Mouse (Mus musculus): ENCODE data around the gene Gm13119. TPM values are rescaled to one million over a fixed set of nuclear protein-coding genes. Genes with fewer than 3 reads are reported as not detected.
"Not testable (repeated sequence)": the region's sequence is repeated elsewhere in the genome, so short reads cannot be mapped to it uniquely, and the experiment has no call there.

Gene Gm13119
- not detected in 2 replicates for total RNA-seq (2014; fragmentation: Nextera tagmentation)
- not detected in 2 replicates for total RNA-seq (2017)

DNA sequence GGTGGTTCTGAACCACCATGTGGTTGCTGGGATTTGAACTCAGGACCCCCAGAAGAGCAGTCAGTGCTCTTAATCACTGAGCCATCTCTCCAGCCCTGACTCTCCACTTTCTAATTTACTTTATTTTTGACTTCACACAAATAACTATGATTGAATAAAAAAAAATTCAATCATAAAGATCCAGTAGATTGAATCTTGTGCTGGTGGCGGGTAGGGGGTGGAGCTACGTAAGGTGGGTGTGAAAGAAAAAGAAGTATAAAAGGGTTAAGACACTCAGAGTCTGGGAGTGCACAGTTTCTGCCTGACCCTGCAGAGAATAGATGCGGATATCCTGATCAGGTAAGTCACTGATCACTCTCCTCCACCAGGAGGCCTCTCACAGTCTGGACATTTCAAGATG, at the start of gene Gm13119:
Gene Gm13119, plus strand, starts transcription at position 301 of the 400 bp plus-strand sequence.
- not testable (repeated sequence) for ATAC-seq (replicated peaks; ENCODE audit: low FRiP score, low TSS enrichment, poor library complexity, severe bottlenecking)

DNA sequence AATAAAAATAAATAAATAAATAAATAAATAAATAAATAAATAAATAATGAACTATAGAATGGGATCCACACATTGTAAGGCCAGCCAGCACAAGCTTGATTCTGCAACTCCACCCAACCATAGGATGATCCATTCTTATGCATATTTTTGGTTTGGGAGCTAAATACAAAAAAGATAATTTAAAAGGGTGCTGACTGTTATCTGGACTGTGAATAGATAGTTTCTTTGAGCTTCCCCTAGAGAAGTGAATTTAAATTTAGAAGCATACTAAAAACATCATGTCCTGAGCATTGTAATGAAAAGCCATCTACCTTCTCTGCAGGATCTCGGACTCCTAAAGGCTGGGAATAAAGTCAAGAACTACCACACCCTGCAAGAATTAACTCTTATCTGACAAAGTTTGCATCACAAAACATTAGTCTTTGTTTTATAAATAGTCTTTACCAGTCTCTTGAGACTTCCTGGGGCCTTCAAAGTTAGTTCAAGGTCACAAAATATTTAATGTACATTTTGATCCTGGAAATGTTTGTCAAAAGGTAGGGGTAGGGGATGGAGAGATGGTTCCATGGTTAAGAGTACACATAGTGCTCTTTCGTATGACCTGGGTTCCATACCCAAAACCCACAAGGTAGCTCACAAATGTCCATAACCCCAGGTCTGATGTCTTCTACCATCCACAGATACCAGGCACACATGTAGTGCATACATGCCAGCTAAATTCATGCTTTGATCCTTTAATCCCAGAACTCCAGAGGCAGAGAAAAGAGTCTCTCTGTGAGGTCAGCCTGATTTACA, 44.9 kb upstream of the Gm13119 start:
- not testable (repeated sequence) for ATAC-seq (replicated peaks; ENCODE audit: low FRiP score, low TSS enrichment, poor library complexity, severe bottlenecking)

DNA sequence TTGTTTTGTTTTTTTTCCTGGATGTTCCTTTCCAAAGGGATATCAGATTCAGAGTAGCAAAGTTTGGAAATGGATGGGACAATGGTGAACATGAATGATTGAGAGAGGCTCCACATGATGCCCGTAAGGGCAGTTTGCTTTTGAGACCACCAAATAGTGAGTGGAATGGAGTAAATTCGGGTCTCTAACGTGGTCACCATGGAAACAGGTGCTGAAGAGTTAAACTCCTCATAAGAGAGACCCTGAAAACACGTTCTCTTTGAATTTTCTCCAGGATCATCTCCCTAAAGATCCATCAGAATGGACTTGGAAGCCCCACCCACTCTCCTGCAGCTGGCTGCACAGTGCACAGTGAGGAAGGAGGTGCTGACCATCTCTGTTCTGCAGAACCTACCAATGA, 27.8 kb upstream of the Gm13119 start, which contains the start of gene Gm13128:
Gene Gm13128, plus strand, starts transcription at position 301 of the 400 bp plus-strand sequence.
- ATAC-seq (replicated peaks; ENCODE audit: low FRiP score, low TSS enrichment, poor library complexity, severe bottlenecking) = not testable (repeated sequence)

DNA sequence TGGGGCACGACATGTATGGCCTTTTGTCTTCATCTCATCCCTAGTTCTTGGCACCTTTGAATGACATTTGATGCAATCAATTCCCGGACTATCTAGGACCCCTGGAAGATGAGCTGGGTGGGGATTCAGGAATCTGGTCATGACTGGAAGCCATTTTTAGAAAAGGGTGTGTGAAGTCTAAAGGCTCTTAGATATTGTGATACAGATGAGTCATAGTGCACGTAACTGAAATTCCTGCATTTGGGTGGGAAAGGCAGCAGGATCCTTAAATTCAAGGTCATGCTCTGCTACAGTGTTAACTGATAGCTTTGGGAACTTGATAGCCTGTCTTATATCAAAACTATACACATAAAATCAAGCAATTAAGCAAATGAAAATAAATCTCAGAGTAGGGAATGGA, 21.9 kb upstream of the Gm13119 start:
- not testable (repeated sequence) for ATAC-seq (replicated peaks; ENCODE audit: low FRiP score, low TSS enrichment, poor library complexity, severe bottlenecking)

DNA sequence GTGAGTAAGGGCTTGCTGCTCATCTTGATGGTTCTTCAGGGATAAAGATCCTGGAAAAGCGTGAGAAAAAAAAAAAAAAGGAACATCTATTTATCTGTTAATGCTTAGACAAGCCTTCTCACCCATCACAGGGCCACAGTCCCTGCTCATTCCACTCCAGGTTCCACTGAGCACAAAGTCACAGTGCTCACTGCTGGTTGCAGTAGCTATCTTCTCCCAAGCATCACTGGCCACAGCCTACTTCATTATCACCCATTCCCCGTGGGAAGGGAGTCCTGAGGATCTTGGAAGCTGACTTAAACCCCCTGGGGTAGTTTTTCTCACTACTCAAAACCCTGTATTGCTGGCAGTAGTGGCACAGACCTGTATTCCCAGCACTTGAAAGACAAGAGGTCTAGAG, 20.2 kb downstream of the Gm13119 start, which contains the start of gene Pramef20:
Gene Pramef20, minus strand, starts transcription at position 23 of the 400 bp plus-strand sequence.
- no peak for ATAC-seq (replicated peaks; ENCODE audit: low FRiP score, low TSS enrichment, poor library complexity, severe bottlenecking)

DNA sequence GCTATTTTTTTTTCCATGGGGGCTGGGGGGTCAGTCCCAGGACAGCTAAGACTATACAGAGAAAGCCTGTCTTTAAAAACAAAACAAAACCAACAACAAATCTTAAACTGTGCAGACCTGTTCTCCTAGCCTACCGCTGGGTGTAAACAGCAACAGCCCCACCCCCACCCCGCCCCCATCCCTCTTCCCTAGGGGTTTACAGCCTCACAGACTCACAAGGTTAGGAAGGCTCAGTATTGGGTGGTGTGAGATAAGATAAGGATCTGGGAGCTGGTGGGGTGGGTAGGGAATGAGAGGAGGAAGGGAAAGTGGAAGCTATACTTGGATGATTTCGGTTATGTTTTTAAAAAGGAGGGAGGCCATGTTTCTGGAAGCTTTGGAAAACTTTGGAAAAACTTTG, 38.6 kb downstream of the Gm13119 start:
- ATAC-seq (replicated peaks; ENCODE audit: low FRiP score, low TSS enrichment, poor library complexity, severe bottlenecking) = no peak

DNA sequence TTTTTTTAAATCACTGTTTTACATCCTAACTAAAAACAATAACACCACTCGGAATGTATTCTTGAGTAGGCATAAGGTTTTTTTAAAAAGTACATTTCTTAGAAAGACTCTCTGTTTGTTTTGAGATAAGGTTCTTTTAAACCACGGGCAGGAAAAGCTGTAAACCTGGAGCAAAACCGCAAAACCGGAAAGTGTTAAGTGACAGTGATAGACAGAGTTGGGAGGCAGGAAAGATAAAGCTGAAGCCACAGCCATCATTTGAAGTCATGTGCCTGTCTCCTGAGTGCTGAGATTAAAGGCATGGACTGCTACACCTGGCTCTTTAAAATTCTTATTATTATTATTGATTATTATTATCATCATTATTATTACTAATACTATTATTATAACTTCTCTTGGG, 45.0 kb downstream of the Gm13119 start:
- no peak for ATAC-seq (replicated peaks; ENCODE audit: low FRiP score, low TSS enrichment, poor library complexity, severe bottlenecking)

DNA sequence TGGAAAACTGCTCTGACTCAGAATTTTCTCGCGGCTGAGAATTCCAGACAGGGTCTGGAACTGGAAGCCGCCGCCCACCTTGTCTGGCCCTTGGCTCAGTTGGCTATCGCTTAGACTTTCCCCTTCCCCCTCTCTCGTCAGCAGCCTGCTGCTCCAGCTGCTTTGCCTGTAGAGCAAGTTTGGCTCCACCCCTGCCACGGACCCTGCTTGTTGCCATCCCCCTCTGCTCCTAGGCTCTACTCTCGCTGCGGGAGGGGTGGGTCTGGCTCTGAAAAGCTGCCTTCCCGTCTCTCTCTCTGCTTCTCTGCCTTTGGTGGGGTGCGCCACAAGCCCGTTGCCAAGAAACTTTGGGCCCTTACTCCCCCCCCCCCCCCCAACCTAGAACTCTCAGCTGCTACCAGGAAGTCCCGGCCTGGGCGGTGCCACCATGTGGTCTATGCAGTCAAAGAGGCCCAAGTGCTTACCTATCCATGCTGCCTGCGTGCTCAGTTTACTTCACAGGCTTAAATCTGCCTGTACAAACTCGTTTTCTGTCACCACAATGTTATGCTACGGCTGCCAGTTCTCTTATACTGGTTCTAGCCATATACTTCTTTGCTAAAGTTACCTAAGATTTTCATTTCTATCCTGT, 46.8 kb downstream of the Gm13119 start:
- ATAC-seq (replicated peaks; ENCODE audit: low FRiP score, low TSS enrichment, poor library complexity, severe bottlenecking) = no peak

DNA sequence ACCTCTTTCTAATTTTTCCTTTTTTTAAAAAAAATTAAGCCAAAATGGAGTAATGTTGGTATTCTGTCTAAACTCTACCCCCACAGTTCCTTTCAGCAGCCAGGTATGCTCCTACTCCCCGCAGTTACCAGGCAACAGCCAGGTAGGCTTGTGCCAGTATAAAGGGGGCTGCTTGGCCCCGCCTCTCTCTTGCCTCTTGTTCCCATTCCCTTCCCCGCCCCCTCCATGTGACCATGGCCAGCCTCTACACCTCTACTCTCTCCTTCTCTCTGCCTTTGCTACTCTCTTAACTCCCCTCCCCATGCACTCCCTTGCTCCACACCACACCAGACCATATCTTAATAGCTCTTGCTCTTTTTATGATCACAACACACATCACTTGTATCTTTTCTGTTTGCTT, 48.5 kb downstream of the Gm13119 start:
- no peak for ATAC-seq (replicated peaks; ENCODE audit: low FRiP score, low TSS enrichment, poor library complexity, severe bottlenecking)

DNA sequence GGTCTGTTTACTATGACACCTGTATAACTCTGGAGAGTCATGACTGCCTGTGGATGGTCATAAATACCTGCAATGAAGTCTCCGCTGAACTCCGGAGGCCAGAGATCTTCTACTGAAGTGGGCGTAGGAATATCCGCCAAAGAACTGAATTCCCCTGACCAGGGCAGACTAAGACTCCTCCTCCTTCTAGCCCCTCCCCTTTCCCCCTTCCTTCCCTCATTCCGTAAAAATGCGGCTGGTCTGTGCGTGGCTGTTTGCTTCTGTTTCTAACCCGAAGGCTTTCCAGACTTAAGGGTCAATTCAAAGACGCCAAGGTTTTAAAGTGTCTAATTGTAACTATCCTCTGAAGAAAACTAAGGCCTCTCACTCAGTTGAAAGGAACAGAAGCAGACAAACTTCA, 50.5 kb downstream of the Gm13119 start, which contains the start of gene Pramef12:
Gene Pramef12, minus strand, starts transcription at position 175 of the 400 bp plus-strand sequence.
- no peak for ATAC-seq (replicated peaks; ENCODE audit: low FRiP score, low TSS enrichment, poor library complexity, severe bottlenecking)

Other genes starting within 250 kb of the Gm13119 start
- gene Oog3, start 195.3 kb upstream of the Gm13119 start, total RNA-seq (2014; fragmentation: Nextera tagmentation) = not detected in 2 replicates
- not detected in 2 replicates for gene Oog3, start 195.3 kb upstream of the Gm13119 start, total RNA-seq (2017)
- gene Oog2, start 167.2 kb upstream of the Gm13119 start, total RNA-seq (2014; fragmentation: Nextera tagmentation) = not detected in 2 replicates
- gene Oog2, start 167.2 kb upstream of the Gm13119 start, total RNA-seq (2017) = not detected in 2 replicates
- not detected in 2 replicates for gene C87977, start 144.6 kb upstream of the Gm13119 start, total RNA-seq (2014; fragmentation: Nextera tagmentation)
- gene C87977, start 144.6 kb upstream of the Gm13119 start, total RNA-seq (2017) = not detected in 2 replicates
- not detected in 2 replicates for gene Pramel5, start 77.5 kb upstream of the Gm13119 start, total RNA-seq (2014; fragmentation: Nextera tagmentation)
- gene Pramel5, start 77.5 kb upstream of the Gm13119 start, total RNA-seq (2017) = not detected in 2 replicates
- not detected in 2 replicates for gene Gm13128, start 27.7 kb upstream of the Gm13119 start, total RNA-seq (2014; fragmentation: Nextera tagmentation)
- gene Gm13128, start 27.7 kb upstream of the Gm13119 start, total RNA-seq (2017) = not detected in 2 replicates
- not detected in 2 replicates for gene Pramef20, start 20.0 kb downstream of the Gm13119 start, total RNA-seq (2014; fragmentation: Nextera tagmentation)
- gene Pramef20, start 20.0 kb downstream of the Gm13119 start, total RNA-seq (2017) = not detected in 2 replicates
- gene Pramef12, start 50.5 kb downstream of the Gm13119 start, total RNA-seq (2014; fragmentation: Nextera tagmentation) = not detected in 2 replicates
- not detected in 2 replicates for gene Pramef12, start 50.5 kb downstream of the Gm13119 start, total RNA-seq (2017)
- not detected in 2 replicates for gene 1700012P22Rik, start 80.8 kb downstream of the Gm13119 start, total RNA-seq (2014; fragmentation: Nextera tagmentation)
- not detected in 2 replicates for gene 1700012P22Rik, start 80.8 kb downstream of the Gm13119 start, total RNA-seq (2017)
- gene Gm9944, start 95.4 kb downstream of the Gm13119 start, total RNA-seq (2014; fragmentation: Nextera tagmentation) = not detected in 2 replicates
- not detected in 2 replicates for gene Gm9944, start 95.4 kb downstream of the Gm13119 start, total RNA-seq (2017)
- gene Aadacl3, start 105.8 kb downstream of the Gm13119 start, total RNA-seq (2014; fragmentation: Nextera tagmentation) = not detected in 2 replicates
- not detected in 2 replicates for gene Aadacl3, start 105.8 kb downstream of the Gm13119 start, total RNA-seq (2017)
- not detected in 2 replicates for gene 9430007A20Rik, start 161.9 kb downstream of the Gm13119 start, total RNA-seq (2014; fragmentation: Nextera tagmentation)
- gene 9430007A20Rik, start 161.9 kb downstream of the Gm13119 start, total RNA-seq (2017) = not detected in 2 replicates
- not detected in 2 replicates for gene Gm13124, start 207.2 kb downstream of the Gm13119 start, total RNA-seq (2014; fragmentation: Nextera tagmentation)
- not detected in 2 replicates for gene Gm13124, start 207.2 kb downstream of the Gm13119 start, total RNA-seq (2017)